Mouse (Mus musculus) c-Kit-positive CD71-negative TER-119-negative erythroid progenitor cells, embryonic 14.5 days (primary cell): Measurements from ENCODE around the gene Stim1.
"Not testable (repeated sequence)": the region's sequence is repeated elsewhere in the genome, so short reads cannot be mapped to it uniquely, and the experiment has no call there.

Experiments used
- DNase-seq: peaks from one replicate; pipeline ENCODE4 v3.0.0-alpha.2; 2013; ENCODE audit warnings: low read depth

Gene Stim1

GRCm38 (mm10) chr7:102363853-102364252 is 96.2 kb downstream of the Stim1 start:
- DNase-seq, result no peak

GRCm38 (mm10) chr7:102369661-102370060 is 102.1 kb downstream of the Stim1 start:
- no peak for DNase-seq

DNA sequence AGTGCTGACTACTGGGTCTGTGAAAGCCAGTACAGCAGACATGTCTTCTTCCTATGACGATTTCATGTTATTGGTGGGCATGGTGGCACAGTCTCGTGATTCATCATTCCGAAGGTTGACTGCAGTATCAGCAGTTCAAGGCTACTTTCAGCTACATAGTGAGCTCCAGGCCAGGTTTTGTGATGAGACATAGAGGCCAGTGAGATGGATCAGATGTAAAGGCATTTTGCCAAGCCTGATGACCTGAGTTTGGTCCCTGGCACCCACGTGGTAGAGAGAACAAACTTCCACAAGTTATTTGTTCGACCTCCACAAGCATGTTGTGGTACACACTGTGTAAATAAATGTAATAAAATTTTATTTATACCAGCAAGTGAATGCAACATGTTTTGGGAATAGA is 102.9 kb downstream of the Stim1 start:
- DNase-seq, result no peak

DNA sequence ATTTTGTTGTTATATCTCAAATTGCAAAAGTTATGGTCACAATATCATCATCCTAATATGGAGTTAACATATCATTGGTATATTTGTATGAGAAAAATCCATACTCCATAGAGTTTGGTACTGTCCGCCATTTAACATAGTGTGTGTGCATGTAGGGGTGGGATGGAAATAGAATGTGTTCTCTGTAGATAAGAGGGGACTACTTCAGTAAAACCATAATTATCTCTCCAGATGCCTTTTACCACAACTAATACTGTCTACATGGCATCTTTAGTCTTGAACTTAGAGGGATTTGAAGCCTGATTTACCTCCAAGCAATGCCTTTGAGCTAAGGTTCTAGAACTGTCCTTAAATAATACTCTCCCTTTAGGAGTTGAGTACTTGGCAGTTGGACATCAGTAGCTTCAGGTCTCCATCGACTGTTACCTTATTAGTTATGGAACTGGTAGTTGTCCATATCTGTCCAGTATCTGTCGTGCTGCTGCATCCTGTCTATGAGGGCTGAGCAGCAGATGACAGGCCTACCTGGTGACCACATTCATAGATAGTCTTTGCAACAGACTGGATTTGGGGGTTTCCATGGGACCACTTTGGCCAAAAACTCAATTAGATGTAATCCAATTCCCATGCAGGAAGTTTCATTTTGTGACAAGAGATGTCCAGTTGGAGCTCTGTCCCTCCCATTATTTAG is 105.9 kb downstream of the Stim1 start:
- no peak for DNase-seq

- DNase-seq, result no peak
Observed at GRCm38 (mm10) chr7:102383221-102383620, 115.6 kb downstream of the Stim1 start.

DNA sequence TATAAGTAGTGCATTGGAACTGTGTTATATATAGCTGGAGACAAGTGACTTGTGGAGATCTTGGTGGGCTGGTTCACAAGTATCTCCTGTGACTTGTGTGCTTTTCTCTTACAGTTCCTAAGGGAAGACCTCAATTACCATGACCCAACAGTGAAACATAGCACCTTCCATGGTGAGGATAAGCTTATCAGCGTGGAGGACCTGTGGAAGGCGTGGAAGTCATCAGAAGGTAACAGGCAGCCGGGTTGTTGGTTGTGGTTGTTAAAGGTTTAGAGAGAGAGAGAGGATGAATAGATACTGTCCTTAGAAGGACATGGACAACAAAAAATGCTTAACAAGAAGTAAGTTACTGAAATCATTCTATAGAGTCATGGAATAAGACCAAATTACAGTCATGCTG is 118.4 kb downstream of the Stim1 start:
- DNase-seq, result no peak

DNA sequence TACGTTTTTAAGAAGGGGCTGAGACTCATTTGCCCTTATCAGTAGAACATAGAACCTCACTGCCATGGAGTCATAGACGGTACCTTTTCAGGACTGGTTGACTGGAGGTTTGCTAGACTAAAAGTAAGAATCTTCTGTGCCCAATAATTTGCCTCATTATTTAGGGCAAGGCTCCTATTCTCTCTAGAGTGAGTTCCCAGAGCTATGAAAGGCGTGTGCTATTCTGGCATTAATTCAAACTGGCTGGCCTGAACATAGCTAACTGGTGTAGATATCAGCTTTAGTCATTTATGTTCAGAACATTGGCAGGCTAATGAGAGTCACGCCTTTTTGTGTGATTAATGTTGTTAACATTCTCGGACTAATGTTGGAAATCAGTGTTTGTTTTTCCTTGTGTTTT is 121.5 kb downstream of the Stim1 start:
- no peak for DNase-seq

DNA sequence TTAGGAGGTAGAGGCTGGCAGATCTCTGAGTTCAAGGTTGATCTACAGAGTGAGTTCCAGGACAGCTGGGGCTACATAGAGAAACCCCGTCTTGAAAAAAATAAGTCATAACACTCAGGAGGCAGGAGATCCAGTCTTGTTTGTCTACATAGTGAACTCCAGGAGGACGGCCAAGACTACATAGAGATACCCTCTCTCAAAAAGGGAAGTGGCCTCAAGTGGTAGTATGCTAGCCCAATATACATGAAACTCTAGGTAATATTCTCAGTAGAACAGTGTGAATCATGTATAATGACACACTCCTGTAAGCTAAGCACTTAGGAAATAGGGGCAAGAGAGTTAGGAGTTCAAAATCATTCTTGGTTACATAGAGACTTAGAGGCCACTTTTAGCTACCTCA is 126.3 kb downstream of the Stim1 start:
- DNase-seq, result no peak

- no peak for DNase-seq
Observed at GRCm38 (mm10) chr7:102395894-102396293, 128.3 kb downstream of the Stim1 start.

DNA sequence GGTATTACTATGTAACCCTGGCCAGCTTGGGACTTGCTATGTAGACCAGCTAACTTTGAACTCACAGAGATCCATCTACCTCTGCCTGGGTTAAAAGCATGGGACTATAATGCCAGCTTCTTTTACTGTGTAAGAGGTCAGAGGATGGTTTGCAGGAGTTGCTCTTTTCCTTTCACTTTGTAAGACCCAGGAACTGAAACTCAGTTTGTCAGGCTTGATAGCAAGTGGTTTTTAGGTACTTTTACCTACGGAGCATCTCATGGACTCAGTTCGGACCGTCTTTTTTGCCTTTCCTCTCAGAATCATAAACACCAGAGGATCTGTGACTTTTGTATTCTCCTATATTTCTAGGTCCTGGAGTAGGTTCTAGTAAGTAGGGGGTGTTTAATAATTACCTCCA is 128.7 kb downstream of the Stim1 start:
- no peak for DNase-seq

DNA sequence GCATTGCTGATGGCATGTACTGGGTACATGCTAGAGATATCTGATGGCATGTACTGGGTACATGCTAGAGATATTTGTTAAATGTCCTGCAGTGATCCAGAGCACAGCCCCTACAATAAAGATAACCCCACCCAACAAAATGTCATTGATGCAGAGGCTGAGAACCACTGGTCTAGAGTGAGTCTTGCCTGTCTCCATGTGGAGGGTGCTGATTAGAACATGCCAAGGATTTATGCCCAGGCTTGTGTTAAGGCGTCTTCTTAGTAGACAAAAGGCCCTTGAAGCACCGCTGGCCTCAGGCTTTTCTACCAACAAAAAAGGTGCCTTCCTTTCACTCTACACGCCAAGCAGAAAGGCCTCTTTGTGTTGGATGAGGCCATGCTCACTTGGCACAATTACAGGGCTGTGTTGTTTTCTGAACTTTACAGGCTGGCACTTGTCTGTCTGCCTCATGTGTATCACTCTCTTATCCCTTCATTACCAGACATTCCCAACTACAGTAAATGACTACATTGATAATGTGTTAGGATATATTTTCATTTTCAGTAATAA is 131.7 kb downstream of the Stim1 start:
- DNase-seq, result no peak

GRCm38 (mm10) chr7:102404118-102404517 is 136.5 kb downstream of the Stim1 start:
- DNase-seq, result no peak

DNA sequence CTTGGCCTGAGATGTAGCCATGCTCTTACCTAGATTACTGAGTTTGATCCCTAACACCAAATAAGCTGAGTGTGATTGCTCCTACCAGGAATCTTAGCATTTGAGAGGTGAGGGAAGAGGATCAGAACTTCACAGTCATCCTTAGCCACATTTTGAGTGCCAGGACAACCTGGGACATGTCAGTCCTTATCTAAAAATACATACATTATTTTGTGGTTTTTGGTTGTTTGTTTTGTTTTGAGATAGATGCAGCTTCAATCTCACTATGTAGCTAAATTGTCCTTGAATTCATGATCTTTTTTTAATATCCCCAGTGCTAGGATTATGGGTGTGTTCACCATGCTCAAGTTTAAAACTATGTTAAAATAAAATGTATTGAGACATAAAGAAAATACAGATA is 139.8 kb downstream of the Stim1 start:
- no peak for DNase-seq

- DNase-seq, result not testable (repeated sequence)
Observed at GRCm38 (mm10) chr7:102415272-102415671, 147.7 kb downstream of the Stim1 start.

- DNase-seq, result no peak
Observed at GRCm38 (mm10) chr7:102415841-102416240, 148.2 kb downstream of the Stim1 start.

DNA sequence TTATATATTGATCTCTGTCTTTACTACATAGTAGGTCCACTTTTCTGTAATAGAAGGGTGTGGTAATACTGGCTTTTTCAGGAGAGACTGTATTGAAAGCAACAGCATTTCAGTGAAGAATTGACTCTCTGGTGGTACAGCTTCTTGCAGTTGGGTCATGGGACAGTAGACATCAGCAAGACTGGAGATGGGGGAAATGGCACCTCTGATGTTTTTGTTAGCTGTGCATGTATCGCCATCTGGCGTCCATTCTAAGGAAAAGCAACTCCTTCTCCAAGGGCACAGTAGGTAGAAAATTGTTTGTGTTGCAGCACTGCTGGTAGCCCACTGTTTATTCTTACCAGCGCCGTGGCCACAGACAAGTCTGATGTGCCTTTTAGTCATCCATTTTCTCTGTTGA is 149.8 kb downstream of the Stim1 start:
- DNase-seq, result peak; percentile 58

DNA sequence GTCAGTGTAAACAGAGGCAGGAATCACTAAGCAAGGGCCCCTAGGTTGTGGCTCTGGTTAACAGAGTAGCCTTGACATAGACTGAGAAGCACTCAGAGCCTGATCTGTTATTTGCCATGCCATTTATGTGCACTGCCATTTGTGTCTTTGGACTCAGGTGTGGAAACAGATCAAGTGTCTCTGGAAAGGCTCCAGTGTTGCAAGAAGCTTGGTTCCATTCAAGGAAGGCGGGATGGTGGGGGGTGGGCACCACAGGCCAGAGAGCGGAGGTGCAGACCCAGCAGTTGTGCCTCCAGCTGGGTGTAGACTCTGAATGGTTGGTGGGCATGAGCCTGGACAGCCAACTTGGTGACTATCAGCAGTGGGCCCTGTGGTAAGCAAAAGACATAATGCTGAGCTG is 154.4 kb downstream of the Stim1 start:
- no peak for DNase-seq

DNA sequence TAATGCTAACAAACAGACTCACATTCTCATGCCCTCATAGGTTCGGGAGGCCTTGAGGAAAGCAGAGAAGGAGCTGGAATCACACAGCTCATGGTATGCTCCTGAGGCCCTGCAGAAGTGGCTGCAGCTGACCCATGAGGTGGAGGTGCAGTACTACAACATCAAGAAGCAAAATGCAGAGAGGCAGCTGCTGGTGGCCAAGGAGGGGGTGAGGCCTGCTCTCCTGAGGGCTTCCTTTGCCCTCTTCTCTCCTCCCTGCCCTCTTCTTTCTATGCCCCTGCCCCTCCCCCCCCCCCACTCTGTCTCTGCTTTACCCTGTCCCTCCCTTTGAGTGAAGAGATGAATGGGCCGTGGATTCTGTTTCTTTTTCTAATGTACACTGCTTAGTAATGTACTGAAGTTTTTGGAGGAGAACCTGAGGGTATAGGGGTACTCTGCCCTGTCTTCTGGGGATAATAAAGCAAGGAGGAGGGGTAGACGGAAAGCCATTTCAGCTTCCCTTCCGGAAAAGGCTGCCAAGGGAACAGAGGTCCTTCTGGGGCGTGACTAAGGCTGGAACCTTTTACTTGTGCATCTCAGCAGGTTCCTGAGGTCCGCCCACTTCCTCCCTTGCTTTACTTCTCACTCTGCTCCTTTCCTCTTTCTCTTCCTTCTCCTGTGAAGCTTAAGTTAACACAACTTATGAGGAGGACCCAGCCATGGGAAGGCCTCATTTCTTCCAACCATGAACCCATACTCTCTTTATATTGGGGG is 158.5 kb downstream of the Stim1 start:
- DNase-seq, result no peak

GRCm38 (mm10) chr7:102434344-102434743 is 166.7 kb downstream of the Stim1 start:
- DNase-seq, result no peak

- DNase-seq, result no peak
Observed at GRCm38 (mm10) chr7:102440822-102441656, 173.4 kb downstream of the Stim1 start.

DNA sequence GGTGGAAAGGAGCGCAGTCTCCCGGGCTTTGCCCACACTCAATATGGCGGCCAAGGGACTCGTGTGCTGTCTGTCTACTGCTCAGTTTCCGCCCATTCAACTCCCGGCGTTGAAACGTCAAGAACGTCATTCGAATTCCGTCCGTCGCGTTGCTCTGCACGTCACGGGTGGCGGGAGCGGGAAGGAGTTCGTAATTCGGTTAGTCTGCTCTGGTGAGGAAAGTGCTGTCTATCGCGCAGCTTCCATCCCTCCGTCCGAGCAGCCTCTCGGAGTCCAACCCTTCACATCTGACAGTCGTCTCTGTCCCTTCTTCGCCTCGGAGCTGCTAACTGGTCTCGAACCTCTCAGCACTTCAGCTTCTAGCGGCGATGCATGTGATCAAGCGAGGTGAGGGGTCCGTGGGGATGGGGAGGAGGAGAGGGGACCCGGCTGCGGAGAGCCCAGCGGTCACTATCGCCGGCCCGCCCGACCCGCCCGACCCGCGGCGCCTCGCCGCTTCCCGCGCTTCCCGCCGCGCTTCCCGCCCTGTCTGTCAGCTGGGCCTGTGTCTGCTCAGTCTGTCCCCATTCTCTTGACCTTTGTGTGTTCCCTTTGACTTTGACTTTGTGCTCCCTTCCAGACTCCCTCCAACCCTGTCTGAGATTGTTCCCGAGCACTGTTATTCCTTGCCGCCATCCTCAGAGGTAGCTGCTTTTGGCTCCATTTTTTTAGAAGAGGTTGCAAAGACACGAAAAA is 174.2 kb downstream of the Stim1 start, which contains the start of gene Rrm1:
Rrm1 (plus strand) TSS at position 39 of the 735 bp plus-strand sequence.
- peak; percentile 95 for DNase-seq

- DNase-seq, result no peak
Observed at GRCm38 (mm10) chr7:102442432-102442831, 174.8 kb downstream of the Stim1 start.
